Mouse (Mus musculus): ENCODE measurements around the gene Sox5.

Sox5 gene

GRCm38 (mm10) chr6:144168696-144169476 is 612.9 kb downstream of the Sox5 start:
- no peak for DNase-seq

DNA sequence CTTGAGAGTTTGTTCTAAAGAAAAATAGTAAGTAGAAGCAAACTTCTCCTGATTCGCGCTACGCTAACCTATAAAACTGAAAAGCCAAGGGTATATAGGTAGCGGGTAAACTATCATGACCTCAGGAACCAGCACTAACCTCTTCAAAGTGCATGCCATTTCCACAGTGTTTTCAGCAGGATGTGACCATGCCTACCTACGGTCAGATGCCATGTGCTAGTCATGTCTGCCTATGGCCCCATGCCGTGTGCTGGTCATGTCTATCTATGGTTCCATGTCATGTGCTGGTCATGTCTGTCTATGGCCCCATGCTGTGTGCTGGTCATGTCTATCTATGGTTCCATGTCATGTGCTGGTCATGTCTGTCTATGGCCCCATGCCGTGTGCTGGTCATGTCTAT is 614.7 kb downstream of the Sox5 start:
- DNase-seq: no peak

GRCm38 (mm10) chr6:144166651-144167050 is 615.1 kb downstream of the Sox5 start:
- no peak for DNase-seq

GRCm38 (mm10) chr6:144166104-144166503 is 615.7 kb downstream of the Sox5 start:
- no peak for DNase-seq

- DNase-seq: no peak
These were observed 618.3 kb downstream of the Sox5 start for GRCm38 (mm10) chr6:144163501-144163900.

DNA sequence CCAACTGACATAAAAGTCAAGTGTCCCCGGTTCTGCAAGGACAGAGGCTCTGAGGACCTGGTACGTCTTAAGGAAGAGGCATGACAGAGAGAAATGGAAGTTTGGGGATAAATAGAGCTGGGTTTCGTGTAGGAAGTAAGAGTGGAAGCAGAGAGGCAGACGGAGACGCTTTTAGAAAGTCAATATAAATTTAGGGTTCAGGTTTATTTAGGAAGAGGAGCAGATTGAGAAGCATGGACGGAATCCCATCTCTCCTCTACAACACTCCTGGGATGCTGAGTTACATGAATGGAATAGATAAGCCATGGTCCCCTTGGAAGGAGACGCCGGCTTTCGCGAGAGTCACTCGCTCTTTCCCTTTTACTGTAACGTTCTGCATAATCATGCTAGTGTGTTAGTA is 623.1 kb downstream of the Sox5 start:
- no peak for DNase-seq

- no peak for DNase-seq
These were observed 626.8 kb downstream of the Sox5 start for GRCm38 (mm10) chr6:144154892-144155424.

DNA sequence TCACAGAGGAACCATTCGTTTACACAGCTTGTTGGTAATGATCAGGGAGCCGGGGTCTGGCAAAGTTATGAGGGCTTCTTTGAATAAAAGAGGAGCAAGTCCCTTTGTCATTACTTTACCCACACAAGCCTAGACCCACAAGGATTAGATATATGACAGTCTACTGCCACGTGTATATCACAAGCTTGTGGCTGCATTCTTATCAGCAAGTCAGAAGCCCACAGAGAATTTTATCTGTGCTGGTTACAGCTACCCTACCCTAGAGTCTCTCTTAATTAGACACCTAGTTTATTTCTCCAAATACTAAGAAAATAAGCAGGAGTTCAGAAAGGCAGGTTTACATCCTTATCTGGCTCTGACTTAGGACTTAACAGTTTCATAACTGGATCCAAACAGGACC is 629.8 kb downstream of the Sox5 start:
- no peak for DNase-seq

DNA sequence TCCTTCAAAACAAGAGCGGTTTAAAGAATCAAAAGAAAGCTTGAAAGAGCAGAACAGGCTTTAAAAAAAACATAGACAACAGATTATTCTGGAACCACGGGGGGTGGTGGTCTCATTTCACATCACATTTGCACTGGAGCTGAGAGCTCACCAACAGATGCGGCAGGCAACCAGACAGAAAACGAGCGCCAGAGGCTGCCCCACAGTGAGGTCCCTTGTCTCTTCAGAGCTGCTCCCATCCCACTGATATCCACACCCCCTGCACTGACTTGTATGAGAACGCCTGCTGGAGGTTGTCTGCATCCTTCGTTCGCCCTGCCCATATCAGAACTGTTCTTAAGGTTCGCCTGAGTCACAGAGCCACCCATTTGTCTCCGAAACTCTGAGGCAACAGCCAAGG is 630.7 kb downstream of the Sox5 start:
- DNase-seq: no peak

DNA sequence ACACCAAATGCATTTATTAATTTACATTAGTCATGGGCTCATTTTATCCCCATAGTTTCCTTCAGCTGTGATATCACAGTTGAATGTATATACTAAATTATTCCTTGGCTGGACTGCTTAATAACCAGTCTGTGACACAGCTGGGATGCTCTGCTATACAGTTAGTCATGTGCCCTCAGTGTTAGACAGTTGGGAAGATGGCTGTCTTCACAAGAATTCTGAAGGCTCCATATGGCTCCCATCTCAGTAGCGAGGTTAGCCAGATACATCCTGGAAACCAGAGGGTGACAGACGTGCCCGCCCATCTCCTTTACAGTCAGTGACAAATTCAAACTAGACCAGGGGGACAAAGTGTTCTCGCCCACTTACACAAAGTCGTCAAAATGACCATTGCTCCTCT is 644.4 kb downstream of the Sox5 start:
- DNase-seq: no peak

GRCm38 (mm10) chr6:144136894-144137293 is 644.9 kb downstream of the Sox5 start:
- no peak for DNase-seq

DNA sequence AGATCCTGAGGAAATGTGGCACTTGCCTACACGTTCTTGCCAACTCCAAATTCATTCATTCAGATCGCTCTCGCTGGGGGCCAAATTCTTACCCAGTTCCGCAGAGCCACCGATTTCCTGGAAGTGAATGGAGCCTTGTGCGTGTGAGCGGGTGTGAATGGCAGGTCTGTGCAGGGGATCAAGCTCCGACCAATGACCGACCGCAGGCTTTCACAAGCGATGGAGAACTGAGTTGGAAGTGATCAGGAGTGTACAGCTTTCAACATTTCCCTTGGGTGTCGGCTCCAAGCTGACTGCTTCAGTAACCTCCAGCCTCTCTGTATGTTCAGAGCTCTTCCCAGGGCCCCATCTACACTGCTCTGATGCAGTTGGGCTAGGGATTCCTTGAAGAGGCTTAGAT is 651.9 kb downstream of the Sox5 start:
- DNase-seq: no peak

GRCm38 (mm10) chr6:144119961-144120360 is 661.8 kb downstream of the Sox5 start:
- DNase-seq: no peak

- DNase-seq: no peak
These were observed 665.1 kb downstream of the Sox5 start for GRCm38 (mm10) chr6:144116646-144117045.

- DNase-seq: no peak
These were observed 670.2 kb downstream of the Sox5 start for GRCm38 (mm10) chr6:144111561-144111960.

DNA sequence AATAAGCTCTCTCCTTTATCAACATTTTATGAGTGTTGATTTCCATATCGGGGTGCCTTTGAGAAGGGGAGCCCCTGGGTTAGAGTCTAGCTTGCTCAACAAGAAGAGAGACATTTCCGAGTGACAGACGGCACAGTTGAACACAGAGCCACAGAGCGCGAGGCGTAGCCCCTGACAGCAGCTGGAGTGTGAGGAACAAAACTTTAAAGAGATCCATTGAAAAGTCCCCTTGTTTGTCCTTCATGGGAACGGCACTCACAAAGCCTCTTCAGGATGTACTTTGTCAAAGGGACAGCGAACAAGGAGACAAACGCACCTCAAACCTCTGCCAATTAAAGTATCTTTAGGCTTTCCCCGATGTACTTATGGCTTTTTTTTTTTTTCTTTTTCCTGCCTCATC is 674.9 kb downstream of the Sox5 start:
- no peak for DNase-seq

DNA sequence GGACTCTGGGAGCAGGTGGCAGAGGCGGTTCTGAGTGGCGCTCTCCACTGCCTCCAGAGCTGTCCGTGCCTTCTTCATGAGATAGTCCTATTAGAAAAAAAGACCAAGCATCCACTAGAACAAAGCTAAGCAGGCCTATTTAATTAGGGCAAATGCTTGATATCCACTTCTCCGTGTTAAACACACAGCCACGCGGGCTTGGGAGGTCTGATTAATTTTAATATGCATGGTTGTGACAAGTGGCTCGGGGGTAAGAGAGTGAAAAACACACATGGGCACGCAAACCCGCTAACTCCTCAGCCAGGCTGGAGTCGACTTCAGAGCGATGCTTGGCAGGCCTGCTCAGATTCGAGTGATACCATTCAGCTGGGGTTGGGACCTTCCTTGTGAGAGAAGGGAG is 676.1 kb downstream of the Sox5 start:
- no peak for DNase-seq

DNA sequence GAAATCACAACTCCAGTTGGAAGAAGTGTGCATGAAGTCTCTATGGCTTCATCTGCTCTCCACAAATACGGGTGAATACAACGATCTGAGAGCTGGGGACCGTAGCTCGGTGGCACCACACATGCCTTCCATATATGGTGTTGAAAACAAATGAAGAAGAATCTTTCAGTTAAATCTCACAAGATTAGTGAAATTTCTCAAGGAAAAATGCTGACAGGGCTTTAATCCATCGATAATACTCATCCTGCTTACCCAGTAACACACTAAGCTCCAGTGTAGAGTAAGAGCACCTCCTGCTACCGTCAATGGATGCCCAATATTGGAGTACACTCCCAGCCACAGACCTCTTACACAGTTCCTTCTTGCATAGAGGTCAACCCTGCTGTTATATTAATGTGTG is 678.2 kb downstream of the Sox5 start:
- DNase-seq: no peak

DNA sequence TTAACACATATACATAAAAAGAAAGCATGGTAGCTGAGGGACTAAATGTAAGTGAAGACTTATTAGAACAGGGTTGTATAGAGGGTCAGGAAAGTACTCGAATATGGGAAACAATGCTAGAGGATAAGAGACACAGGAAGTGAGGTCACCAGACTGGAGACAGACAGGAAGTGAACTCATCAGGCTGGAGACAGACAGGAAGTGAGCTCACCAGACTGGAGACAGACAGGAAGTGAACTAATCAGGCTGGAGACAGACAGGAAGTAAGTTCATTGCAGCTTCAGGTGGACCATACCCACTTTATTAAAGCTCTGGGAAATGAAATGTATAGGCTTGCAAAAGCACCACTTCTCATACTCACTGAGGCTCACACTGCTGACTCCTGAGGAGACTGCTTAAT is 680.9 kb downstream of the Sox5 start:
- DNase-seq: no peak

- no peak for DNase-seq
These were observed 683.7 kb downstream of the Sox5 start for GRCm38 (mm10) chr6:144098119-144098518.

GRCm38 (mm10) chr6:144088256-144088655 is 693.5 kb downstream of the Sox5 start:
- no peak for DNase-seq

- DNase-seq: no peak
These were observed 695.5 kb downstream of the Sox5 start for GRCm38 (mm10) chr6:144086096-144086810.

DNA sequence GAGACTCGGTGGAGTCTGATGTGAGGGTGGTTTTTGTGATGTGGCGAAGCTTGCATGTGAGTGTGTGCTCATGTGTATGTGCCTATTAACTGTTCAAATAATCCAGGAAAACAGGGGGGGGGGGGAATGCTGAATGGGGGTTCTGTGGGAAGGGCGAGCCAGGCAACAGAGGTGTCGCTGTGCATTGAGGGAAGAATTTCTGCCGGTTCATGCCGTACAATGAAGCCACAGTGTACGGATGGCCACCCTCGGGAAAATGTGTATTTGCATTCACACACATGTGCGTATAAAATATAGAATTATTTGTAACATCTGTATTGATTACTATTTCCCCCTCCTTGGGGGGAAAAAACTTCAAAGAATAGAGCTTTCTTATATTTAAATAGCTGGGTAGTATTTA is 699.5 kb downstream of the Sox5 start:
- DNase-seq: no peak

- no peak for DNase-seq
These were observed 704.0 kb downstream of the Sox5 start for GRCm38 (mm10) chr6:144077826-144078225.

All from kidney, postnatal 25 days (tissue).